Mouse (Mus musculus) left cerebral cortex, postnatal 10 days (tissue): Measurements from ENCODE around the gene Nav1. TPM values are rescaled to one million over a fixed set of nuclear protein-coding genes. Genes with fewer than 3 reads are reported as not detected.

Experiments
- DNase-seq, 2 experiments: peaks; one replicate each; pipeline ENCODE4 v3.0.0; 2021 to 2022; ENCODE audit warnings: low spot score in 2 of 2, mixed read lengths in 1 of 2; ENCODE audit errors: extremely low spot score in 1 of 2
- intact Hi-C: fragments of 180-260 bp; cut with DNase I; formaldehyde crosslinking; loops from one replicate; pipeline ENCODE4 v1.15.1; 2025
- total RNA-seq, 2 experiments: library from RNA; stranded (reverse); gene quantifications; 2 replicates each; pipeline ENCODE4 v1.2.3; 2021

The Nav1 gene
- 100 to 1,000 TPM; 227 to 238 TPM for total RNA-seq

DNA sequence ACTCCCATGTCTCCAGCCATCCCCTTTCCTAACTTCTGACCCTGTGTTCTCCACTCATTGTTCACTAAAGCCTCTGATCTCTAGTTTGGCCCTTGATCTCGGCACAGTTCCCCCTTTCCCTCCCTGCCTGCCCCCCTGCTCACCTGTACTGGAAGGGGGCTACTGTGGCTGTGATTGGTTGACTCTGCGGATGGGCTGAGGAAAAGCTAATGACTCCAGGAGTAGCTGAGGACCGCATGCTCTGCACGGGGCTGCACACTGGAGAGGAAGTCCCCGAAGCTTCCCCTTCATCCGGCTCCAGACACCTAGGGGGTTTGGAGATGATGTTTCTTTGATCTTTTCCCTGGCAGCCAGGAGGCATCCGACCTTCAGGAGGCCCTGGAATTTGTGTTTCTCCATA lies at the start of gene Nav1:
TSS of gene Nav1 (minus strand) at position 277 of the 400 bp plus-strand sequence.
- intact Hi-C loops = no loop called here
- no peak for DNase-seq

DNA sequence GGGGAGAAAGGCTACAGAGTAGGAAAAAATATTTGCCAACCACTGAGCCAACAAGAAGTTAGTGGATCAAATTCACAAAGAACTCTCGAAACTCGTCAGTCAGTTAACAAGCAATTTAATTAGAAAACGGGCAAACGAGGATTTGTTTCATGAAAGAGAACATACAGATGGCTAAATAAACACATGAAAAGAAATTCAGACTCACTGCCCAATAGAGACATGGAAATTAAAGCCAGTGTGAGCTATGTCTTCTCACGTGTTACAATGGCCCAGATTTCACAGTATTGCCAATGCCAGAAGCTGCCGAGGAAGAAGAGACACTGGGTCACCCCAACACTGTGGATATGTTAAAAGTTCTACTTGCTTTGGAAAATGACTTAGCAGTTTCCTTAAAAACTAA lies 46.8 kb upstream of the Nav1 start:
- intact Hi-C loops = no loop called here
- DNase-seq = no peak

DNA sequence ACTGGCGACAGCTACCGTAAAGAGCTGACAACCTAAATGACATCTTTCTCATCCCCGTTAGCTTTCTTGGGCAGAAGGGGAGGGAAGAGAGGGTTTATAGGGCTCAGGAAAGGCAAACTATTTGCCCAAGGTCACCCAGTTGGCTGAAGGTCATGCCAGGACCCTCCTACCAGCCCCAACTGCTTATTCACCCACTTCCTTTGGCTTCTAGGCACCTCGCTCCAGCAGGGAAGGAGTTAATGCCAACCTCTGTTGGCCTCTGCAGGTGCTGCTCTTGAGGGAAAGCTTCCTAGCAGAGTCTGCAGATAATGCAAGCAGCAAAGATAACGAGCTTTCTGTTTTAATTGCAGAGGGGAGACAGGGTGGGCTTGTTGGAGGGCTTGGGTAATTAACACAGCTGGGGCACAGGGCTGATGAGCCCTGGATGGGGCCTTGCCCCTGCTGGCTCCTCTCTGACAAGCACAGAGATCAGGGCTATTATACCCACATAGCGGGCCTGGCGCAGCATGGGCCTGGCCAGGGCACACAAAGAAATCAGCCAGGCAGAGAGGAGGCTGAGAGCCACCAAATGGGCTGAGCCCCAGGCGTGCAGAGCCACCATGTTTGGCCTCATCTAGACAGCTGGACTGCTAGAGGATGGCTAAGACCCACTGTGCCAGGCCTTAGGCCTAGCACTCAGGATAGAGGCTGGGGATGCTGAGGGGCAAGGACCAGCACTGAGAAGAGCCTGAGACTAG lies 38.5 kb upstream of the Nav1 start:
- no peak for DNase-seq
- intact Hi-C loops = no loop called here

DNA sequence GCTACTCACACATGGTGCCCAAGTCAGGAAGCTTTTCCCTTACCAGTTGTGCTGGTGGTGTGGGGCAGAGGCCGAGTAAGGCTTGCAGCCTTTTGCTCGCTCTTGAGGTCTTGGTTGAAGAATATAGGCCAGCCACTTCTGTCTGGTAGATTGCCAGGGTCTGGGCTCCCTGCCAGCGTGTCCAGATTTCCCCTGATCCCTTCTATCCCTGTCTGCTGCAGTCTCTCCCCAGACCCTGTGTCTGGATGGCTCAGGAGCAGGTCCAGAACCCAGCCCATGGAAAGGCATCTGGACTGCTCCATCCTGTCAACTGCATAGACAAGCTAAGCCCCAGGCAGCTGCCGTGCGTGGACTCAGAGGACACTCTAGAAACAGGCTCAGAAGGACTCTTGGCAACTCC lies 37.0 kb upstream of the Nav1 start:
- DNase-seq = no peak
- intact Hi-C loops = no loop called here

DNA sequence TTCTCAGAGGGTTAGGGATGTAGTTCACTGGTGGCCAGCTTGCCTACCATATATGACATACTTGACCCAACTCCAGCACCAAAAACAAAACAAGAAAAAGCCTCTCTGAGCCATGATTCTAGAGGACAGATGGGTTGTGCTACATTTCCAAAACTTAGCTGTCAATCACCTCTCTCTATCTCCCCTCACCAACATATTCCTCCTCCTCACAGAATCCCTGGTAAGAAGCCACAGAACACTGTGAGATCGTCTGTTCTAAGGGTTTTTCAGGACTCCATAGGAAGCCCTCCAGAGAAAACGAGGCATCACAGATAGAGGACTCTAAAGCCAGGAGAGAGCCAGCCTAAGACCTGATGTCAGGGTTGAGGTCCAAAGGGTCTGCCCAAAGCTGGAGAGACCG lies 36.6 kb upstream of the Nav1 start:
- intact Hi-C loops = no loop called here
- DNase-seq = no peak

DNA sequence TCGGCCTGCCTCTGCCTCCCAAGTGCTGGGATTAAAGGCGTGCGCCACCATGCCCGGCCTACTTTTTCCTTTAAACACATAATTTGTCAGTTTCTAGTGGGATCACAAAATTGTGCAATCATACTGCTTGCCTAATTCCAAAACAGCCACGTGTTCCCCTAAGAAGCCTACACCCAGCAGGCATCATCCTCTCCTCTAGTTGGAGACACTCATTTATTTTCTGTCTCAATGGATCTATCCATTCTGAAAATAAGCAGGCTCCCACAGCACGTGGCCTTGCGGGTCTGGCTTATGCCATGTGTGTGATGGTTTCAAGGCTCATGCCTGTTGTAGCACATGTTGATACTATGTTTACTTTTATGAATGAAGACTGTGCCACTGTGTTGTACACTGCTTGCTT lies 32.8 kb upstream of the Nav1 start:
- DNase-seq = no peak
- intact Hi-C loops = no loop called here

DNA sequence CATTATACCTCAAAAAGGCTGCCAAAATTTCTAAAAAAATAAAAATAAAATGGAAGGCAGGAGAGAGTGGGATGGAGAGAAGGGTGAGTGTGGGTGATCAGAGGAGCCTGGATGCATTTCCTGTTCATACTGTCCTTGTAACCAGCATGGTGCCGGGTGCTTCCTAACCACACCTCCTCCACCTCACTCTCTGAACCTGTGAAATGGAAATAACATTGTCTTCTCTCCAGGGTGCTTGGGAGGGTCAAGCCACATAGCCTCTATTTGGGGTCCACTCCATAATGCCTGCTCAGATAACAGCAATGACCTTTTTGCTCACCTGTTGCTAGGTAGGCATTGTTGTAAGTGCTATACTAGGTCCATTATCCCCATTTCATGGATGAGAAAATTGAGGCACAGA lies 32.0 kb upstream of the Nav1 start:
- DNase-seq = no peak
- intact Hi-C loops = no loop called here

DNA sequence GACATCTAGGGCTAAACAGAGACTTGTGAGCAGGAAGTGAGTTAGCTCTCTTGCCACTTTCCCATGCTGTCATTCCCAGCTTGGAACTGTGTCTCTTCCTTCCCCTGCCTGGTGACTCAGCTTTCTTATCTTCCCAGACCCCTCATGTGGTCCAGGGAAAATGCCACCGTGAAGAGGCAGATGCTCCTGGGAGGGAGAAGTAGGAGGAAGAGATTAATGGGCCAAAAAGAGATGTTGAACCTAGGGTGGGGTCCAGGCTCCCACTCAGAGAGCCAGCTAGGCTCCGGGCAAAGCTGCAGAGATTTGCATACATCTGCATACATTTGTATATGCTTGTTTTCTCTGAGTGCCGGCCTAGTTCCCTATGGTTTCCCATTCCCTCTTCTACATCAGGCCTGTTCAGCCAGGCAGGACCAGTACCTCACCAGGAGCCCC lies 30.5 kb upstream of the Nav1 start:
- intact Hi-C loops = no loop called here

DNA sequence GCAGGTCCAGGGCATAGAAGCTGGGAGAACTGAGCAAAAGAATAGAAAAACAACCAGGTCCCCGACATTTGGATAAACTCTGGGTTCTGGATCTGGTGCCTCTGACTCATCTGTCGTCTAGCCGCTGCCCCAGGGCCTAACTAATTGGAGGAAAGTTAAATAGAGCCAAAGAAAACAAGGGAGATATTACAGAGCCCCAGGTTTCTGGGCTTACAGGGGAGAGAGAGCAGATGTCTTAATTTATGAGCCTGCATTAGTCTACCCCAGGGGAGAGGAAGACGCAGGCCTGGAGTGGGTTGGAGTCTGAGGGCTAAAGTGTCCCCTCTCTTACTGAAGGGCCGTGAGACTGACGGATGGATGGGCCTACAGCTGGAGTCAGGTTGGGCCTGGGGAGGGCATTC lies 29.0 kb upstream of the Nav1 start:
- intact Hi-C loops = no loop called here
- no peak for DNase-seq

More for the DNA sequence above, 30.5 kb upstream of the Nav1 start:
- no peak for DNase-seq

DNA sequence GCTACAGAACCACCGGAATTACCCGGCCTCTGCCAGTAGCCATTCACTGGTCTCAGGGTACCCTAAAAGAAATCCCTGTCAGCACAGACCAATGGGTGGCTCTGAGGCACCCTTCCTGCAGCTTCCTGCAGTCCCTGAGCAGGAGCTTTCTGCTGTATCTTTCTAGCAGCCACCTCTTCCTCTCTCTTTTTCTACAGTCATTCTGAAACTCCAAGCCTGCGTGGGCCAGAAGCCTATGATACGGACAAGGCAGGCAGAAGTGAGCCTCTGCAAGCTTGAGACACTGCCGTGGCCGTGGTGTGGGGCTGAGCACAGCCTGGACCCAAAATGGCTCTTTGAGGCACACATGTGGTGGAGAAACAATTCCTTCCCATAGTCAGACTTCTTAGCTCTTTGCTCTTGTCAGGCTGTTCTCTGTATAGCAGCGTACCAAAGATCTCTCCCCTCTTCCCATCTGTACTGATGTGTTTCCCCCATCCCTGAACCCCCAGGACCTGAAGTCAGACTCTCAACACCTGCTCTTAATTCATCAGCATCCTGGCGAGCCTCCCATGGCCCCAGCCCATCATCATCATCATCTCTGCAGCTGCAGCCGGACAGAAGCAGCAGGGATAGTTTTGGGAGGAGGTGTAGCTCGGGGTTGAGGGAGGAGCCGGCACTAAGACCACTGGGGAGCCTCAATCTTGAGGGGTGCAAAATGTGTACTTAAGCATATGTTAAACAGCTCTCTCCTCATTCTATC lies 28.4 kb upstream of the Nav1 start:
- intact Hi-C loops = no loop called here
- DNase-seq = no peak

DNA sequence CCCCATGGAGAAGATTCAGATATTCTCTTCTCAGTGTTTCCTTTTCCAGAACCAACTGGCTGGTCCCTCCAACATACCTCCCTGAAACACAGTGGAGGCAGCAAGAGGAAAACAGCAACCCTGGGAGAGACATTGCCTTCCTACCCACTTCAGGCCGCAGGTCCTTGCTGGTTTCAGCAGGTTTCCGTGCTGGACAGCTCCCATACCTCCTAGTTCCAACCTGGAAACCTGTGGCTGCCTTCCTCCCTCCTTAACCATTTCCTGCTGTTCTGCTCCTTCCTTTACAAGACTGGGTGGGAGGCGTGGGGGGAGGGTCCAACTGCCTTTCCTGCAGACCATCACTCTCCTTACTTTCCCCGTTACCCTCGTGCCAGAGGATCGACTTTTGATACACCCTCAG lies 27.7 kb upstream of the Nav1 start:
- DNase-seq = peak in 1 of 2 experiments; percentile 33
- intact Hi-C loops = no loop called here

DNA sequence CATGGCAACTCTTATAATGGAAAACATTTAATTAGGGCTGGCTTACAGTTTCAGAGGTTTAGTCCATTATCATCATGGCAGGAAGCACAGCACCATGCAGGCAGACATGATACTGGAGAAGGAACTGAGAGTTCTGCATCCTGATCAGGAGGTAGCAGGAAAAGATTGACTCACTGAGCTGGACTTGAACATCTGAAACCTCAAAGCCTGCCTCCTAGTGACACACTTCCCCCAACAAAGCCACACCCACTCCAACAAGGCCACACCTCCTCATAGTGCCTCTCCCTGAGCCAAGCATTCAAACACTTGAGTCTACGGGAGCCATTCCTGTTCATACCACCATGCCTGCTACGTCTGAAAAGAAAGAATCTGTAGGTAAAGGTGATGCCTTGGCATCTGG lies 26.8 kb upstream of the Nav1 start:
- intact Hi-C loops = no loop called here

DNA sequence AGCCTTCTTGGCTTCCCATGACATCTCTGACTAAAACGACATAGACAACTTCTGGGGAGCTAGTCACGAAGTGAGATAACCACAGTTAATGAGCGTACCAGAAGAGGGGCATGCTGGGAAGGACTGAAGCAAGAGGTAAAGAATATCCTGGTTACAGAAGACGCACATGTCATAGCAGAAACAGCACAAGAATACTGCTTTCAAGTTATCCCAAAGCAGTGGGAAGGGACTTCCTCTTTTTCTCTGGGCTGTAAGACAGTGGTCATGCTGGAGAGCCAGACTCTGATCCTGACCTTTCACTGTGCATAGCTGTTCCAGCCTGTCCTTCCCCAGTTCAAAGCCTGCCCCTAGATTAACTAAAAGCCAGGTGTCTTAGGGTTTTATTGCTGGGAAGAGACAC lies 26.4 kb upstream of the Nav1 start:
- intact Hi-C loops = no loop called here
- no peak for DNase-seq

More for the DNA sequence above, 26.8 kb upstream of the Nav1 start:
- no peak for DNase-seq

DNA sequence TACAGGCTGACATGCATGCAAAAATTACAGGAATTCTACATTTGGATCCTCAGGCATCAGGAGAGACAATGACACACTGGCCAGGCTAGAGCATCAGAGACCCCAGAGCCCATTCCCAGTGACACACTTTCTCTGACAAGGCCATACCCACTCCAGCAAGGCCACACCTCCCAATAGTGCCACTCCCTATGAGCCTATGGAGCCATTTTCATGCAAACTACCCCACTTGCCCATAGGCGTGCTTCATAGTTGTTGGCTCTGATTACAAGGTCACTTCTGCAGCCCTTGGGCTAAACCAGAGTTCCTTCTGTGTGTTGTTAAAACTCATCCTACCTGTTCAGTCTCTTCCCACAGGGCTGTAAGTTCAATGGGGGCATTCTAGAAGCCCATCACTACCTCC lies 25.1 kb upstream of the Nav1 start:
- DNase-seq = no peak
- intact Hi-C loops = no loop called here

DNA sequence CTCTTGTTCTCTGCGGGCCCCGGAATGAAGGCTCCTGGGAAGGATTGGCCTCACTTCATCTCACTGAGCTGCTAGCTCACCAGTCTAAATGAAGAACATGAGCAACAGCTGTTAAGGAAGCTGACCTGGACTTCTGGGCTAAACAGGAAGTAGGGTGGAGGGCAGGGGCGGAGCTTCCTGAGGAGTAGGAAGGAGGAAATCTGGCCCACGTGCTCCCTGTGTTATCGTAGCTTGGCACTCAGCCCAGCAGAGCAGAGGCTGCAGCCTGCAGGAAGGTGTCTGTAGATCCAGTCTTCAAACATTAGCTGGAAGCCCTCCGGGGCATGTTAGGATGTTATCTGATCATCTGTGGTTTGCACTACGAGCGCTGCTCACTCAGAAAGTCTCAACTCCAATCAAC lies 24.4 kb upstream of the Nav1 start:
- intact Hi-C loops = no loop called here
- peak in 1 of 2 experiments; percentile 96 for DNase-seq

DNA sequence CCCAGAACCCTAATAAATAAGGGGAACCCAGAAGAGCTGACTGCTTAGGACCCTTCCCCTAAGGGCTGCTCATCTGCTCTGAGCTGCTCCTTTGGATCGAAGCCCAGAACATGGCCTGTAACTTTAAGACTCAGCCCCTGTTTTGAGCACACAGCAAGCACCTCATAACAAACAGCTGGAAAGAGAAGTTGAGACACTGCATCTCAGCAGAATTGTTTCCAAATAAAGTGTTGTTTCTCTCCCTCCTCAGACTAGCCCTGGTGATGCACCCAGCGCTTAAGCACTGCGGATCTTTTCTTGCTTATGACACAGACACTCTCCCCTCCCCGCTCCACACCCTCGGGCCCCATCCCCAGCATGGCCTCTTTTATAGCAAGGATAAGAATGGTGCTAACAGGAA lies 22.8 kb upstream of the Nav1 start:
- intact Hi-C loops = no loop called here
- DNase-seq = no peak

DNA sequence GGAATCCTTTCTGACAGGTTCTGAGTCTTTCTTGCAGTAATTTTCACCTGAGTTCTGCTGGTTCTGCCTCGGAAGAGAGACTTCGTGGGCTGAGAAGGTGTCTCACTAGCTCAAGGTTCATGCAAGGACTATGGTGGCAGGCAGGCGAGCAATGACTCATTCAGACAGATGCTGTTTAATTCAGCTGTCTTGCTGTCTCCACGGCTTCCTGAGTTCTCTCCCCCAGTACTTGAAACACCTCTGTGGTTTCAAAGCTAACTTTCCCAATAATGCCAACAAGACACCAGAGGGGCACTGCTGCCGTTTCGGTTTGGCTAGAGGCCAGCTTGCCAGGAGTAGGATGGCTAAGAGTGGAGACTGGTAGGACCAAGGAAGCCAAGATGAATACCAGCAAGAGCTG lies 19.1 kb upstream of the Nav1 start:
- intact Hi-C loops = no loop called here
- no peak for DNase-seq

DNA sequence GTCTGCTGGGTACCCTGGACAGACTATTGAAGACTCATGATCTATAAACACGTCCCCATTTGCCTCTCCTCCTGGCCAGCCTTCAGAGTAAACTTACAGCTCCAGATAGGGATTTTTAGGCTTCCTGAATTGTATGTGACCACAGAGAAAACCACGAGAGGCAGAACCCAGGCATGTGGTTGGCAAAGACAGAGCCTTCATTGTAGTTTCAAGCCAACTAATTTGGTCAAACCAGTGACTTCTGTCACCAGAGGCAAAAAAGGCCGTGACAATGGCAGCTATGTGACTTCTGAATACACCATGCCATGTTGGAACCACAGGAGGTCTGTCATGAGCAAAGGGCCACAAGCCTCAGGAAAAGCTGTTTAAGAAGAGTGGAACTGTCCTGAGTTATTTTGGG lies 18.6 kb upstream of the Nav1 start:
- no peak for DNase-seq
- intact Hi-C loops = no loop called here

DNA sequence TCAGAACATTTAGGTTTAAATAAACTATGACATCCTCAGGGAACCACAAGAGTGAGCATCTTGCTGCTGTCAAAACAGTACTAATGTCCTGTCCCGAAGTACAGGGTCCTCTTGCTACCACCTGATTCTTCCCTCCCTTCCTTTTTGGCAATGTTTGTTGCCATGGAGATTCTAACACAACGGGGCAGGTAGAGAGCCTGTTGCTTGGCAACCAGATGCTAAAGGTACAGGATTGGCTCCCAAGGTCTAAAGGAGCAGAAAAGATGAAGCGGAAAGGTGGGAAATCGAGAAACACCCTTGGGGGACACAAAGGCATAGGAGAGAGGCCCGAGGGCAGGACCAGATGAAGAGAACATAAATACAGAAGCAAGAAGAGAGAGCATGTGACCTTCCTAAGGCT lies 17.6 kb upstream of the Nav1 start:
- DNase-seq = no peak
- intact Hi-C loops = no loop called here

DNA sequence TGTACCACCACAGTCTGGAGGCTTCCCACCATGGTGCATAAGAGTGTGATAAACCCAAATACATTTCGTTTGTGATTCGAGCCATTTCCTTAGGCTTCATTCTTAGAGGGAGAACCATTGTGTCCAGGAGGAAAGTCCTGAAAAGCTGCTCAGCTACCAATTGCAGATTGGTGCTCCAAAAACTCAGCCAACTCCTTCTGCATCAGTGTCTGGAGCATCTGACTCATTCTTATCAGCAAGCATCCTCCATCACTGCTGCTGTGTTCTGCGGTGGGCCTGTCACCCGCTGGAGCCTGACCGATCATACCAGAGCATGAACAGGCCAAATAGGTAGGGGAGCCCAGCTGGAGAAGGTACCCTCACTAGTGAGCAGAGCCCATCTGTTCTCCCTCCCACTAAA lies 16.0 kb upstream of the Nav1 start:
- intact Hi-C loops = no loop called here
- DNase-seq = no peak

DNA sequence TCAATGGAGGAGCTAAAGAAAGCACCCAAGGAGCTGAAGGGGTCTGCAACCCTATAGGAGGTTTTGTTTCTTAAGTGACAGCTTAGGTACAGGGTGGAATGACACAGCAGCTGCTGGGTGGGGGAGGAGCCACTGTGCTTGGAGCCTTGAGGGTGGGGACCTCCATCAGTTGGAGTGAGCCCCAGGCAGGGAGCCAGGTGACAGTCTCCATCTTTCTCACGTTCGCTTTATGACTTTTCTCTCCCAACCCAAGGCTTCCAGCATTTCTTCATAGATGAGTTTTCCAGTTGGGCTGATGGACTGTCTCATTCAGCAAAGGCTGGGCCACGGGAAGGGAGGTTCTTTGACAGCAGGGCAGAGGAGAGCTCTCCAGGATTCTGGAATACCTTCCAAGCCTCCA lies 14.2 kb upstream of the Nav1 start:
- no peak for DNase-seq
- intact Hi-C loops = no loop called here
